Mouse (Mus musculus) hindbrain, embryonic 14.5 days (tissue): ENCODE results near the gene Map7d2. TPM values are rescaled to one million over a fixed set of nuclear protein-coding genes. Genes with fewer than 3 reads are reported as not detected.
A peak's percentile ranks its signal among the peaks of the same experiment; 100 is the strongest.

ENCODE experiments used
- ATAC-seq: fragments of 200-750 bp; cut with Nextera tagmentation; 2 replicates; pipeline ENCODE4 v1.8.0; 2017; ENCODE audit warnings: moderate number of reproducible peaks, mild to moderate bottlenecking, moderate TSS enrichment, moderate library complexity; ENCODE audit not compliant: low FRiP score
- DNase-seq: peaks from one replicate; pipeline ENCODE4 v3.0.0-alpha.2; 2015; ENCODE audit warnings: low spot score
- H3K27ac ChIP-seq: fragments of 300-500 bp; sonication (generic); 2 replicates; pipeline ENCODE4 v1.5.1; 2014; ENCODE audit warnings: mild to moderate bottlenecking, moderate library complexity
- H3K27me3 ChIP-seq: fragments of 300-500 bp; sonication (generic); 2 replicates; pipeline ENCODE4 v1.6.1; 2014; ENCODE audit warnings: mild to moderate bottlenecking, low read length, mixed read lengths; ENCODE audit not compliant: control insufficient read depth, insufficient read depth
- H3K36me3 ChIP-seq: fragments of 300-500 bp; sonication (generic); replicated peaks from 2 replicates; pipeline ENCODE4 v1.6.1; 2014; ENCODE audit not compliant: control insufficient read depth, insufficient read depth
- H3K4me1 ChIP-seq: fragments of 300-500 bp; sonication (generic); replicated peaks from 2 replicates; pipeline ENCODE4 v1.6.1; 2014; ENCODE audit warnings: antibody characterized with exemption, low read length, mixed read lengths; ENCODE audit not compliant: control insufficient read depth, insufficient read depth
- H3K4me2 ChIP-seq: fragments of 300-500 bp; sonication (generic); replicated peaks from 2 replicates; pipeline ENCODE4 v1.6.1; 2014; ENCODE audit warnings: mild to moderate bottlenecking, moderate library complexity
- H3K4me3 ChIP-seq: fragments of 300-500 bp; sonication (generic); replicated peaks from 2 replicates; pipeline ENCODE4 v1.5.1; 2014; ENCODE audit warnings: mild to moderate bottlenecking, low read length
- H3K9ac ChIP-seq: fragments of 300-500 bp; sonication (generic); 2 replicates; pipeline ENCODE4 v1.6.1; 2014
- H3K9me3 ChIP-seq: fragments of 300-500 bp; sonication (generic); 2 replicates; pipeline ENCODE4 v1.6.1; 2016; ENCODE audit warnings: low read length; ENCODE audit not compliant: control insufficient read depth
- WGBS: fragments of 180-500 bp; shearing (Covaris S2); extraction: QIAGEN DNeasy Blood & Tissue Kit; methylation state at CpG from one replicate; pipeline ENCODE4 v1.1.7; 2014; 5-methylcytosine and 5-hydroxymethylcytosine counted together
- polyA plus RNA-seq: library from polyadenylated mRNA; unstranded; fragments of >200 nt; fragmentation: Nextera tagmentation; extraction: Ambion mirVana; gene quantifications from 2 replicates; pipeline ENCODE4 v1.2.1, GENCODE M21; 2014

Map7d2 gene
- polyA plus RNA-seq: 38.2 and 44.6 TPM in 2 replicates

GRCm38 (mm10) chrX:159414130-159414828 lies at the start of gene Map7d2:
Gene Map7d2, plus strand, starts transcription at chrX:159414572.
- Histone ChIP-seq H3K4me1 (no peaks in the 10 kb centered on the region), H3K4me3 (peak within 1 kb of the TSS; percentile 62), H3K4me2 (peak within 1 kb of the TSS; percentile 60), H3K9ac (peak within 1 kb of the TSS; percentile 65), H3K27me3 (no peaks in the 10 kb centered on the region), H3K36me3 (no peaks in the 10 kb centered on the region), H3K27ac (peak within 1 kb of the TSS; percentile 59), H3K9me3 (no peaks in the 10 kb centered on the region)
- DNase-seq (peak; percentile 50), ATAC-seq (peak; percentile 94)
- 14% methylated on average over 23 of the region's 83 CpGs for WGBS

DNA sequence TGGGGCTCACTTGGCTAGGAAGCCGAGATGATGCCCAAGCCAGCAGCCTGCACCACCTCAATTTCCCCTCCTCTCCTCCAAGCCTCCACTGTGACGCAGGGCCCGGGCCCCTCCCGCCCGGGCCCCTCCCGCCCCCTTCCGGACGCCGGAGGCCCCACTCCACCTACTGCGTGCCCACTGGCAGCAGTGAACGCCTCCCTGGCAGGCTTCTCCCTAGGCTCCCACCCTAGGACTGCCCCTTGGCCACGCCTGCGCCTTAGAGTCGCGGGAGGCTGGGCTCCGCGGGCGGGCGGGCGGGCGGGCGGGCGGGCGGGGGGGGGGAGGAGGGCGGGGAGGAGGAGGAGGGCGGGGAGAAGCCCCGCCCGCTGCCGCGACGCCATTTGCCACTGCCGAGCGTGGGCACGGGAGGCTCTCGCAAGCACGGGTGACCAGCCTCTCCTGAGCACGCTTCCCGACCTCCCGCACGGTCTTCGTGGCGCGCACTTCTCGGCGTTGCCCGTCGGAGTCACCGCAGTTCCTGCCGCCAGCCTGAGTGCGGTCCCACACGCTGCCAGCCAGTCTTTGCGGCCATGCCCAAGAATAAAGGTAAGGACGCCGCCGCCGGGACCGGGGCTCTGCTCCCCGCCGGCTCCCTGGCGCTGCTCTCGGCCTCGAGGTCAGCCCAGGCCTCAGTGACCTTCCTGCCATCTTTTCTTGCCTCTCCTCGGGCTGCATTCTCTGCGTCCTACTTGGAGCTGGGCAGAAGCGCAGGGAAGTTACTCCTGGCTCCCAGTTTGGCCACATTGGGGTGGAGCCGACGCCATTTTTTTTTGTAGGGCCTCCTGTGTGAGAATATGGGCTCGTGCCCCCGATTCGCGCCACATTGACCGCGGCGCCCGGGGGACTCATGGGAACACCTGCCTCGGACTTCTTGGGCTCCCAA lies 42.3 kb upstream of the Map7d2 start, which contains the start of gene Eif1ax:
Gene Eif1ax, plus strand, starts transcription at position 348 of the 922 bp plus-strand sequence.
- Histone ChIP-seq H3K9ac (peak within 1 kb of the TSS; percentile 68), H3K27ac (peak within 1 kb of the TSS; percentile 81), H3K36me3 (no peaks in the 10 kb centered on the region), H3K4me1 (no peaks in the 10 kb centered on the region), H3K27me3 (no peaks in the 10 kb centered on the region), H3K9me3 (no peaks in the 10 kb centered on the region), H3K4me3 (peak within 1 kb of the TSS; percentile 67), H3K4me2 (peak within 1 kb of the TSS; percentile 53)
- ATAC-seq (peak; percentile 96), DNase-seq (peak; percentile 55)
- 23% methylated on average over 60 of the region's 76 CpGs for WGBS

GRCm38 (mm10) chrX:159372753-159373144 lies 41.6 kb upstream of the Map7d2 start:
- Histone ChIP-seq H3K27me3 (no peaks in the 10 kb centered on the region), H3K9ac (peak overlapping the region; percentile 68), H3K9me3 (no peaks in the 10 kb centered on the region), H3K36me3 (0 out of 2 replicates have a peak, but pooled peaks cover 4% of the 10 kb centered on the region), H3K27ac (peak overlapping the region; percentile 81; the same call in 1 of the 2 replicates), H3K4me3 (peak overlapping the region; percentile 67), H3K4me2 (peak overlapping the region; percentile 53), H3K4me1 (no peaks in the 10 kb centered on the region)
- DNase-seq: no peak
- ATAC-seq: no peak
- 18% methylated on average over 9 of the region's 9 CpGs for WGBS

- Histone ChIP-seq H3K4me1 (no peaks in the 10 kb centered on the region), H3K27ac (no peak overlapping the region), H3K4me2 (no peak overlapping the region), H3K4me3 (no peak overlapping the region), H3K9me3 (no peaks in the 10 kb centered on the region), H3K27me3 (no peaks in the 10 kb centered on the region), H3K36me3 (peaks cover 26% of the 10 kb centered on the region), H3K9ac (no peak overlapping the region)
- 74% methylated on average over 9 of the region's 9 CpGs for WGBS
- ATAC-seq: no peak
- no peak for DNase-seq
Measured at GRCm38 (mm10) chrX:159387105-159387504, 27.3 kb upstream of the Map7d2 start.

DNA sequence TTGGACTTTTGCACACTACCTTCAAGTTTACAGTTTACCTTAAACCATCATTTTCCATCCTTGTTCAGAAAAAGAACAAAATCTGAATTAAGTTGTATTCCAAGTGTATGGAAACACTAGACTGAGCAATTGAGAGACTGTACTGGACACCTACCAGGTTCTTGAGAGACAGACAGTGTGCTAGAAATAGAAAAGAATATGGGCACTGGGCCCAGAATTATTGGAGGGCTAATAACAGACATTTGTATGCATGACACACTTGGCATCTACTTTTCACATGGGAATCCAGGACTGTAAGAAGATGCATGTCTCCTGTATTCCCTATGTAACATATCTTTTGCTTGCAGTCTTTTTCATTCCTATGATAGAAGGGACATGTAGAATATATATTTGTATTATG lies 25.4 kb upstream of the Map7d2 start:
- Histone ChIP-seq H3K27me3 (no peaks in the 10 kb centered on the region), H3K4me2 (no peak overlapping the region), H3K27ac (no peak overlapping the region), H3K9me3 (no peaks in the 10 kb centered on the region), H3K36me3 (peaks cover 13% of the 10 kb centered on the region), H3K4me1 (no peaks in the 10 kb centered on the region), H3K9ac (no peak overlapping the region), H3K4me3 (no peak overlapping the region)
- DNase-seq: no peak
- no peak for ATAC-seq

DNA sequence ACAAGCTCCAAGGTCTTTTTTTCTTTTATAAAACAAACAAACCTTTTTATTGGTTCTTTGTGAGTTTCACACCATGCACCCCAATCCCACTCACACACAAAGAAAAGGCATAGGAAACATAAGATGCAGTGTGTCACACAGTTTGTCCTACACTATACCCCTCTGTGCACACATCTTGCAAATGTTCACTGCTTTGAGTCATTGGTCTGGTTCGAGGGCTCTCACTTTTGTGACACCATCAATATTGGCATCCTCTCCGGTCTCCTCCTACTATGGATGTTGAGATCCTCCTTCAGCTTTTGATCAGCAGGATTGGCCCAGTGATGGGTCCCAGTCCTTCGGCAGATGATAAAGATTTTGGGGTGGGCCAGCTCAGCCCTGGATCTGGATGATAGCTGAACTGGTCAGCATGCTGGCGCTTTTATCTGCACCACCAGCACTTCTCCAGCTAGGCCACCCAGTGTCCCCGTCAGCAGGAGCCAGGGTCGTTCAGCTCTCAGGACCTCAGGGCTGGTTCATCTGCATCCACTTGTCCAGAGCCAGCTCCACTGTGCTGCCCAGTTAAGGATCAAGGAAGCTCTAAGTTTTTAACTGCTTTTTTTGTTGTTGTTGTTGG lies 23.9 kb upstream of the Map7d2 start:
- Histone ChIP-seq H3K9me3 (no peaks in the 10 kb centered on the region), H3K36me3 (peaks cover 10% of the 10 kb centered on the region), H3K4me3 (no peak overlapping the region), H3K4me2 (no peak overlapping the region), H3K27me3 (no peaks in the 10 kb centered on the region), H3K27ac (no peak overlapping the region), H3K4me1 (no peaks in the 10 kb centered on the region), H3K9ac (no peak overlapping the region)
- DNase-seq (no peak), ATAC-seq (no peak)
- 86% methylated on average over 6 of the region's 6 CpGs for WGBS

DNA sequence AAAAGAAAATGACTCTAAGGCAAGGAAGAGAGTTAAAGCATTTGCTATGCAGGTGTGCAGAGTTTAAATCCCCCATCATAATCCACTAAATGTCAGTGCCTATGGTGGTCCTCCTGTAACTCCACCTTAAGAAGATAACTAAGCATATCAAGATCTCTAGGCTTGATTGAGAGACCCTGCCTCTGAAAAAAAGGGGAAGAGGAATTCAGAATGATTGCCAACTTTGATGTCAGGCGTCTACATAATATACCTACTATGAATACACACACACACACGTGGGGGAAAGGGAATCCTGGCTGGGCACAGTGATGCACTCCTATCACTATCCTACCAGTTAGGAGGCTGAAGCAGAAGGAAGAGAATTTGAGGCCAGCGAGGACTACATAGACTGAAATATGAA lies 23.1 kb upstream of the Map7d2 start:
- H3K4me2 ChIP-seq: no peak overlapping the region
- no peak overlapping the region for H3K4me3 ChIP-seq
- H3K9me3 ChIP-seq: no peaks in the 10 kb centered on the region
- H3K9ac ChIP-seq: no peak overlapping the region
- 77% methylated on average over 3 of the region's 3 CpGs for WGBS
- DNase-seq (no peak), ATAC-seq (no peak)
- no peaks in the 10 kb centered on the region for H3K4me1 ChIP-seq
- H3K27ac ChIP-seq: no peak overlapping the region
- 0 out of 2 replicates have a peak, but pooled peaks cover 3% of the 10 kb centered on the region for H3K36me3 ChIP-seq
- H3K27me3 ChIP-seq: no peaks in the 10 kb centered on the region

- H3K27me3 ChIP-seq: no peaks in the 10 kb centered on the region
- no peaks in the 10 kb centered on the region for H3K4me1 ChIP-seq
- DNase-seq (no peak), ATAC-seq (no peak)
- no peak overlapping the region for H3K4me3 ChIP-seq
- no peak overlapping the region for H3K4me2 ChIP-seq
- no peaks in the 10 kb centered on the region for H3K36me3 ChIP-seq
- H3K9ac ChIP-seq: no peak overlapping the region
- H3K27ac ChIP-seq: no peak overlapping the region
- 30% methylated on average over 4 of the region's 4 CpGs for WGBS
- H3K9me3 ChIP-seq: no peaks in the 10 kb centered on the region
Measured at GRCm38 (mm10) chrX:159409253-159409652, 5.1 kb upstream of the Map7d2 start.
